In genomic region chr2:19704272-19704671, GRCm38 (mm10) we compare ENCODE assay signal across 13 mouse cellular contexts. TPM values are rescaled to one million over a fixed set of nuclear protein-coding genes. Genes with fewer than 3 reads are reported as not detected.
DNase-seq lines count a peak whose midpoint lies in the region; ATAC-seq and TF ChIP-seq lines count a peak whose summit lies in the region.
"Had no signal": no experiment of that assay in that cellular context is flagged by ENCODE, and none has a peak within 500 bp of the region (broad histone marks: within the 10 kb centered on the region; RNA-seq: fewer than 3 reads in every experiment).

No protein-coding gene starts in this region.

- no peaks in the 10 kb centered on the region for H3K27me3 ChIP-seq in hindbrain, postnatal 0 days (ENCODE audit: insufficient read depth, low read length)
- H3K27me3 ChIP-seq in hindbrain, embryonic 12.5 days, result no peaks in the 10 kb centered on the region
- no peaks in the 10 kb centered on the region for H3K27me3 ChIP-seq in lung, postnatal 0 days (replicated peaks; ENCODE audit: insufficient read depth, low read length)
- no peaks in the 10 kb centered on the region for H3K27me3 ChIP-seq in heart, embryonic 13.5 days (replicated peaks)
- no peaks in the 10 kb centered on the region for H3K27me3 ChIP-seq in stomach, embryonic 16.5 days (ENCODE audit: control insufficient read depth, insufficient read depth, low read length)
- H3K27me3 ChIP-seq: embryonic facial prominence, embryonic 15.5 days; forebrain, embryonic 13.5 days; hindbrain, embryonic 13.5 days; liver, embryonic 13.5 days had no signal

- H3K4me1 ChIP-seq in hindbrain, postnatal 0 days (ENCODE audit: insufficient read depth, low read length), result no peaks in the 10 kb centered on the region
- no peaks in the 10 kb centered on the region for H3K4me1 ChIP-seq in hindbrain, embryonic 12.5 days
- H3K4me1 ChIP-seq in lung, postnatal 0 days (ENCODE audit: insufficient read depth, low read depth, low read length), result no peaks in the 10 kb centered on the region
- peaks cover 2% of the 10 kb centered on the region; the same call in 1 of the 2 replicates for H3K4me1 ChIP-seq in lung, adult 2 months (ENCODE audit: control insufficient read depth, insufficient read depth, low read length)
- H3K4me1 ChIP-seq in heart, embryonic 13.5 days, result peaks cover 28% of the 10 kb centered on the region
- H3K4me1 ChIP-seq in stomach, embryonic 16.5 days (ENCODE audit: control insufficient read depth, insufficient read depth, low read length), result no peaks in the 10 kb centered on the region
- H3K4me1 ChIP-seq: embryonic facial prominence, embryonic 15.5 days; forebrain, embryonic 13.5 days; hindbrain, embryonic 13.5 days had no signal

- H3K9me3 ChIP-seq in hindbrain, postnatal 0 days (ENCODE audit: low read length), result no peaks in the 10 kb centered on the region
- H3K9me3 ChIP-seq in hindbrain, embryonic 12.5 days (replicated peaks), result no peaks in the 10 kb centered on the region
- H3K9me3 ChIP-seq in lung, postnatal 0 days (ENCODE audit: low read length), result no peaks in the 10 kb centered on the region
- 0 out of 2 replicates have a peak, but pooled peaks cover 4% of the 10 kb centered on the region for H3K9me3 ChIP-seq in heart, embryonic 13.5 days
- H3K9me3 ChIP-seq in stomach, embryonic 16.5 days (replicated peaks; ENCODE audit: control insufficient read depth, low read length), result no peaks in the 10 kb centered on the region
- H3K9me3 ChIP-seq: embryonic facial prominence, embryonic 15.5 days; forebrain, embryonic 13.5 days; hindbrain, embryonic 13.5 days; liver, embryonic 13.5 days had no signal

- peak; percentile 22 for DNase-seq in hindbrain, postnatal 0 days (ENCODE audit: low spot score)
- DNase-seq in lung, postnatal 0 days (ENCODE audit: low spot score), result peak; percentile 28
- DNase-seq in lung, adult 2 months, result no peak
- no peak for DNase-seq in thymus, postnatal 0 days (ENCODE audit: low spot score)
- no peak for DNase-seq in spleen, adult 18-20 months
- DNase-seq: kidney, adult 8-10 months; liver, embryonic 13.5 days had no signal

- no peaks in the 10 kb centered on the region for H3K36me3 ChIP-seq in hindbrain, postnatal 0 days (ENCODE audit: insufficient read depth, low read length)
- H3K36me3 ChIP-seq in hindbrain, embryonic 12.5 days, result no peaks in the 10 kb centered on the region
- H3K36me3 ChIP-seq in lung, postnatal 0 days (ENCODE audit: insufficient read depth, low read length), result no peaks in the 10 kb centered on the region
- no peaks in the 10 kb centered on the region for H3K36me3 ChIP-seq in heart, embryonic 13.5 days
- H3K36me3 ChIP-seq in stomach, embryonic 16.5 days (ENCODE audit: control insufficient read depth, insufficient read depth, low read length), result no peaks in the 10 kb centered on the region
- H3K36me3 ChIP-seq: embryonic facial prominence, embryonic 15.5 days; hindbrain, embryonic 13.5 days; liver, embryonic 13.5 days had no signal

- H3K4me3 ChIP-seq in hindbrain, postnatal 0 days (ENCODE audit: low read length), result no peak overlapping the region
- H3K4me3 ChIP-seq in hindbrain, embryonic 12.5 days, result no peak overlapping the region
- no peak overlapping the region for H3K4me3 ChIP-seq in lung, postnatal 0 days (ENCODE audit: low read depth, low read length)
- no peak overlapping the region for H3K4me3 ChIP-seq in lung, adult 2 months (replicated peaks; ENCODE audit: extremely low read depth, low read depth, low read length)
- no peak overlapping the region for H3K4me3 ChIP-seq in heart, embryonic 13.5 days
- no peak overlapping the region for H3K4me3 ChIP-seq in stomach, embryonic 16.5 days (replicated peaks; ENCODE audit: low read length)
- H3K4me3 ChIP-seq: embryonic facial prominence, embryonic 15.5 days; forebrain, embryonic 13.5 days; hindbrain, embryonic 13.5 days; liver, embryonic 13.5 days had no signal

- H3K9ac ChIP-seq in hindbrain, postnatal 0 days (replicated peaks; ENCODE audit: low read length), result no peak overlapping the region
- no peak overlapping the region for H3K9ac ChIP-seq in hindbrain, embryonic 12.5 days
- no peak overlapping the region for H3K9ac ChIP-seq in lung, postnatal 0 days (replicated peaks; ENCODE audit: low read depth)
- no peak overlapping the region for H3K9ac ChIP-seq in heart, embryonic 13.5 days
- H3K9ac ChIP-seq in stomach, embryonic 16.5 days (ENCODE audit: low read length), result no peak overlapping the region
- H3K9ac ChIP-seq: embryonic facial prominence, embryonic 15.5 days; forebrain, embryonic 13.5 days; hindbrain, embryonic 13.5 days; liver, embryonic 13.5 days had no signal

- TF ChIP-seq POLR2A in lung, adult 2 months (IDR thresholded peaks at IDR 0.05; ENCODE audit: borderline replicate concordance, extremely low read depth, low read depth, low read length), result no peak

- no peak for TF ChIP-seq EP300 in lung, postnatal 0 days (IDR thresholded peaks at IDR 0.05)

- H3K27ac ChIP-seq in hindbrain, postnatal 0 days, result no peak overlapping the region
- H3K27ac ChIP-seq in hindbrain, embryonic 12.5 days, result no peak overlapping the region
- H3K27ac ChIP-seq in lung, postnatal 0 days (ENCODE audit: low read length), result no peak overlapping the region
- H3K27ac ChIP-seq in heart, embryonic 13.5 days (replicated peaks), result peak overlapping the region; percentile 93
- no peak overlapping the region for H3K27ac ChIP-seq in stomach, embryonic 16.5 days (ENCODE audit: low read length)
- H3K27ac ChIP-seq: embryonic facial prominence, embryonic 15.5 days; forebrain, embryonic 13.5 days; hindbrain, embryonic 13.5 days; liver, embryonic 13.5 days had no signal

- H3K4me2 ChIP-seq in hindbrain, postnatal 0 days (ENCODE audit: low read depth, low read length), result no peak overlapping the region
- H3K4me2 ChIP-seq in hindbrain, embryonic 12.5 days (replicated peaks), result no peak overlapping the region
- H3K4me2 ChIP-seq in lung, postnatal 0 days (replicated peaks; ENCODE audit: low read depth, low read length), result no peak overlapping the region
- H3K4me2 ChIP-seq in heart, embryonic 13.5 days, result peak overlapping the region; percentile 39
- H3K4me2 ChIP-seq in stomach, embryonic 16.5 days (ENCODE audit: low read depth, low read length), result no peak overlapping the region
- H3K4me2 ChIP-seq: embryonic facial prominence, embryonic 15.5 days; forebrain, embryonic 13.5 days; hindbrain, embryonic 13.5 days; liver, embryonic 13.5 days had no signal

- no peak; the same call in 1 of the 2 replicates for ATAC-seq in hindbrain, postnatal 0 days
- no peak for ATAC-seq in hindbrain, embryonic 12.5 days (ENCODE audit: low FRiP score)
- 0 out of 2 replicates have a peak, but pooled peaks have one; percentile 31 for ATAC-seq in lung, postnatal 0 days
- ATAC-seq in heart, embryonic 13.5 days (ENCODE audit: extremely low read depth, insufficient number of reproducible peaks, low FRiP score, low TSS enrichment), result no peak
- ATAC-seq in stomach, embryonic 16.5 days (ENCODE audit: insufficient read depth, low FRiP score), result peak; percentile 44; the same call in 1 of the 2 replicates
- ATAC-seq: forebrain, embryonic 13.5 days had no signal

- TF ChIP-seq CTCF in hindbrain, postnatal 0 days (IDR thresholded peaks at IDR 0.05; ENCODE audit: low read depth), result no peak
- TF ChIP-seq CTCF in lung, postnatal 0 days (IDR thresholded peaks at IDR 0.05), result no peak
- no peak for TF ChIP-seq CTCF in lung, adult 2 months (IDR thresholded peaks at IDR 0.05; ENCODE audit: insufficient read depth, low read length)

RNA-seq across cellular contexts. Expression of gene Otud1, which starts 46.7 kb away (rescaled TPM):
- 7.9 and 12.9 TPM in 2 replicates for total RNA-seq in hindbrain, postnatal 0 days (2014; rRNA removed)
- 3.0 and 3.3 TPM in 2 replicates for polyA plus RNA-seq in hindbrain, postnatal 0 days (2015; fragmentation: Nextera tagmentation; extraction: Ambion mirVana)
- 1.8 and 2.1 TPM in 2 replicates for polyA plus RNA-seq in hindbrain, embryonic 12.5 days (2016; fragmentation: Nextera tagmentation; extraction: Ambion mirVana)
- polyA plus RNA-seq in lung, postnatal 0 days (2015; fragmentation: Nextera tagmentation; extraction: Ambion mirVana), result 7.8 and 9.2 TPM in 2 replicates
- polyA plus RNA-seq in lung, adult 2 months (2012; rRNA removed), result 19.3 and 35.7 TPM in 2 replicates
- polyA plus RNA-seq in heart, embryonic 13.5 days (2015; fragmentation: Nextera tagmentation; extraction: Ambion mirVana), result 5.2 and 8.0 TPM in 2 replicates
- polyA plus RNA-seq in stomach, embryonic 16.5 days (2015; fragmentation: Nextera tagmentation; extraction: Ambion mirVana), result 0.84 and 1.7 TPM in 2 replicates
- polyA plus RNA-seq in thymus, postnatal 0 days (2015; fragmentation: Nextera tagmentation; extraction: Ambion mirVana), result 1.8 and 2.2 TPM in 2 replicates

Comparison
In these comparisons a context has a peak if more than half of its experiments do, and no peak if none do; other contexts are left out.
1. DNase-seq: peak in hindbrain, postnatal 0 days (single experiment) and lung, postnatal 0 days (single experiment); none in lung, adult 2 months (single experiment), thymus, postnatal 0 days (single experiment) and spleen, adult 18-20 months (0 of 2).
2. ATAC-seq: peak in lung, postnatal 0 days (single experiment) and stomach, embryonic 16.5 days (single experiment); none in hindbrain, postnatal 0 days (single experiment), hindbrain, embryonic 12.5 days (single experiment) and heart, embryonic 13.5 days (single experiment).